Mouse (Mus musculus): ENCODE measurements at regions not wholly inside any gene's neighbourhood (a gene's known extent, or its start where the extent isn't known, plus 50 kb on each side); places are given as distances from the start of the nearest gene placed in this dataset.

DNA sequence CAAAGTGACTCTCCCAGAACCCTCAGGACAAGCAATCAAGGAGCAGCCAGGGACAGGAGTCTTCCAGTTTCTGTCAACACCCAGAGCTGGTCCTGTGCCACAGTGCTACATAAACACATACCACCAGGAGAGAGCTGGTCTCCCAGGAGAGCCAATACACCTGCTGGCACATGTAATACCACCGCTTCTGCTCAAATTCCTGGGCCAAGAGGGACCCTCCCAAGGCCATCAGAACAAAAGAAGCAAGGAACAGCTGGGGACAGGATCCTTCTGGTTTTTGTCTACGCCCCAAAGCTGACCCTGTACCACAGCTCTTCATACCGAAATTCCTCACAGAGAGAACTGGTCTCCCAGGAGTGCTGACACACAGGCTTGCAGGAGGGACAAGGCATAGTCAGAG is 695.4 kb upstream of the Tbl1xr1 start:
- TF ChIP-seq POLR2A (IDR thresholded peaks at IDR 0.05; ENCODE audit: insufficient read length, low read depth) (no peak), E2F4 (IDR thresholded peaks at IDR 0.05; ENCODE audit: insufficient read depth) (no peak), USF1 (IDR thresholded peaks at IDR 0.05; ENCODE audit: low read depth) (no peak), REST (IDR thresholded peaks at IDR 0.05; ENCODE audit: insufficient read depth, insufficient read length) (no peak), TCF12 (IDR thresholded peaks at IDR 0.05; ENCODE audit: insufficient read depth, poor library complexity, severe bottlenecking) (no peak), MAX (IDR thresholded peaks at IDR 0.05; ENCODE audit: low read depth) (no peak), MYOG (IDR thresholded peaks at IDR 0.05; ENCODE audit: control insufficient read depth in 1 of 3, insufficient read depth in 1 of 3, insufficient read length in 2 of 3, low read depth in 2 of 3) (peak in 1 of 3 experiments; percentile 61), MYOD1 (IDR thresholded peaks at IDR 0.05; ENCODE audit: control insufficient read depth in 1 of 3, insufficient read length in 2 of 3, low read depth in 2 of 3) (peak in 1 of 3 experiments; percentile 41), POLR2AphosphoS2 (IDR thresholded peaks at IDR 0.05; ENCODE audit: insufficient read length, low read depth) (no peak), CEBPB (IDR thresholded peaks at IDR 0.05; ENCODE audit: insufficient read depth, poor library complexity, severe bottlenecking) (no peak)
